Comparison of ENCODE assay signal across 9 mouse cellular contexts in the genomic region with DNA sequence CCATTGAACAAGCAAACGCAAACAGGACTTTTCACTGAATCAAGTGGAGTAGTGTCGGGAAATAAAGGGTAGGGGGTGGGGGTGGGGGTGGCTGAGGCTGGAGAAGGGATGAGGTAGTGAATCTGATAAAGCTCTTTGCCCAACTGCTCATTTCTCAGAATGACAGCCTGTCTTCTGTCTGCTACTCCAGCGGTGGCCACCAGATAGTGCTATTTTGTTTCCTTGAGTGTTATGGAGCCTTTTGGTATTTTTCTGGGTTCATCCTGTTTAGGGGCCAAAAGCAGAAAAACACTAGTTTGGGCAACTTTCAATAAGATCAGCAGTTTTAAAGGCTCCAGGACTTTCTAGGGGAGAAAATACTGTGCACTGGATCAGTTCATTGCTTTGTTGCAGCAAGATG. TPM values are rescaled to one million over a fixed set of nuclear protein-coding genes. Genes with fewer than 3 reads are reported as not detected.
DNase-seq lines count a peak whose midpoint lies in the region; ATAC-seq and TF ChIP-seq lines count a peak whose summit lies in the region.
"Had no signal": no experiment of that assay in that cellular context is flagged by ENCODE, and none has a peak within 500 bp of the region (broad histone marks: within the 10 kb centered on the region; RNA-seq: fewer than 3 reads in every experiment).

No protein-coding gene starts in this region.

- no peak overlapping the region for H3K9ac ChIP-seq in midbrain, postnatal 0 days (replicated peaks; ENCODE audit: low read length, poor library complexity, severe bottlenecking)

- H3K9me3 ChIP-seq in midbrain, postnatal 0 days (ENCODE audit: low read length): no peaks in the 10 kb centered on the region
- H3K9me3 ChIP-seq: embryonic facial prominence, embryonic 13.5 days had no signal

- H3K36me3 ChIP-seq in midbrain, postnatal 0 days (ENCODE audit: insufficient read depth, low read length): peaks cover 17% of the 10 kb centered on the region

- H3K4me3 ChIP-seq in midbrain, postnatal 0 days (ENCODE audit: low read depth, low read length): no peak overlapping the region
- H3K4me3 ChIP-seq: embryonic facial prominence, embryonic 13.5 days had no signal

- no peak overlapping the region for H3K4me2 ChIP-seq in midbrain, postnatal 0 days (ENCODE audit: low read depth, low read length, poor library complexity, severe bottlenecking)
- H3K4me2 ChIP-seq: embryonic facial prominence, embryonic 13.5 days had no signal

- intact Hi-C loops in left cerebral cortex, postnatal 10 days (cut with DNase I): loop anchor here (5.0 to 10.0 kb wide), 2 partner anchors 216 to 318 kb away; a partner anchor contains a TSS

- WGBS in midbrain, postnatal 0 days: 12% methylated on average over 3 of the region's 3 CpGs

- no peaks in the 10 kb centered on the region for H3K27me3 ChIP-seq in midbrain, postnatal 0 days (ENCODE audit: insufficient read depth, low read length)

- H3K4me1 ChIP-seq in midbrain, postnatal 0 days (ENCODE audit: insufficient read depth, low read length): no peaks in the 10 kb centered on the region

- ATAC-seq in midbrain, postnatal 0 days (ENCODE audit: low FRiP score): peak; percentile 50; the same call in 1 of the 2 replicates
- no peak for ATAC-seq in activated CD4-positive, CD25-positive, alpha-beta regulatory T cell, adult 4 months

- peak; percentile 43 to 55 for DNase-seq in left cerebral cortex, postnatal 10 days (ENCODE audit: extremely low spot score in 1 of 2, low spot score in 2 of 2)
- DNase-seq in left cerebral cortex, adult 8-10 months (ENCODE audit: low spot score in 2 of 2): no peak
- DNase-seq in MN1 (ENCODE audit: low spot score): peak; percentile 32
- peak; percentile 75 to 77 for DNase-seq in cerebellum, postnatal 10 days
- DNase-seq in kidney, postnatal 10 days: peak; percentile 68
- DNase-seq in midbrain, postnatal 0 days (ENCODE audit: low spot score): peak; percentile 66
- no peak for DNase-seq in ovary, postnatal 36 days (ENCODE audit: low spot score)

- TF ChIP-seq CTCF in midbrain, postnatal 0 days (IDR thresholded peaks at IDR 0.05): peak; percentile 78

- no peak overlapping the region for H3K27ac ChIP-seq in midbrain, postnatal 0 days (ENCODE audit: low read depth, low read length)
- H3K27ac ChIP-seq: embryonic facial prominence, embryonic 13.5 days had no signal

RNA-seq across cellular contexts. Expression of a gene that starts 9.8 kb away (rescaled TPM):
- 10 to 100 TPM; 17.5 to 23.2 TPM for total RNA-seq in left cerebral cortex, postnatal 10 days (2021)
- total RNA-seq in left cerebral cortex, adult 8-10 months (2022): 10 to 100 TPM; 60.7 to 89.7 (median 76.4) TPM
- 18.9 and 19.0 TPM in 2 replicates for total RNA-seq in midbrain, postnatal 0 days (2014; rRNA removed)
- polyA plus RNA-seq in midbrain, postnatal 0 days (2015; fragmentation: Nextera tagmentation; extraction: Ambion mirVana): 6.2 and 6.8 TPM in 2 replicates
- under 1 TPM; 0.09 TPM for polyA plus RNA-seq in activated CD4-positive, CD25-positive, alpha-beta regulatory T cell, adult 4 months (2017; shearing (Covaris generic))

Comparison
In these comparisons a context has a peak if more than half of its experiments do, and no peak if none do; other contexts are left out.
1. DNase-seq: peak in left cerebral cortex, postnatal 10 days (2 of 2), MN1 (single experiment), cerebellum, postnatal 10 days (2 of 2), kidney, postnatal 10 days (single experiment) and midbrain, postnatal 0 days (single experiment); none in left cerebral cortex, adult 8-10 months (0 of 2) and ovary, postnatal 36 days (single experiment).